Mouse (Mus musculus): Measurements from ENCODE around the gene Ankzf1.

Gene Ankzf1

GRCm38 (mm10) chr1:75187914-75188483, 4.0 kb upstream of the Ankzf1 start:
- no peak for DNase-seq (ENCODE audit: low spot score in 2 of 2)

DNA sequence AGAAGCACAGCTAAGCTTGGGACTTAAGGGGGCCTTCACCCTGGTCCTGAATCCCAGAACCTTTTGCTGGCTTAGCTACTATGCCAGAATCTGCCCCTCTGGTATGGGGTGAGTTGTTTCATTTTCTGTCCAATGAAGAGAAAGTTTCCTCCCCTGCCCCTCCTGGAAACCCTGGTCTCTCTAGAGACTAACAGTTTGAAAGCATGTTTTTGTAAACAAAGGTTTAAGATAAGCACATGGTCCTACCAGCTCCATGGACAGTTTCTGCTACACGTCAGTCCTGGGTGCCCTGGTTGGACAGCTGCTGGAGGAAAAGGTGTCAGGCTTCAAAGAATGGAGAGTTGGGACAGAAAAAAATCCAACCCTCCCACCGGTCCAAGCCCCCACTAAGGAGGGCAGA, 1.4 kb upstream of the Ankzf1 start:
- peak in 1 of 2 experiments; percentile 31 for DNase-seq (ENCODE audit: low spot score in 2 of 2)

GRCm38 (mm10) chr1:75191258-75191621, 711 bp upstream of the Ankzf1 start:
- DNase-seq (ENCODE audit: low spot score in 2 of 2), result peak in 1 of 2 experiments; percentile 48

GRCm38 (mm10) chr1:75192452-75192851, 501 bp downstream of the Ankzf1 start:
- DNase-seq (ENCODE audit: low spot score in 2 of 2), result peak; percentile 46 to 58

GRCm38 (mm10) chr1:75201236-75201635, 9.3 kb downstream of the Ankzf1 start:
- no peak for DNase-seq (ENCODE audit: low spot score in 2 of 2)

GRCm38 (mm10) chr1:75208967-75209678, 17.2 kb downstream of the Ankzf1 start:
- DNase-seq (ENCODE audit: low spot score in 2 of 2), result peak; percentile 61 to 70

- DNase-seq (ENCODE audit: low spot score in 2 of 2), result peak; percentile 96 to 98
Measured at GRCm38 (mm10) chr1:75210136-75211087, 18.5 kb downstream of the Ankzf1 start, which contains the start of the genes Glb1l and Stk16. Glb1l (minus strand) TSS chr1:75210813. Stk16 (plus strand) TSS chr1:75210838.

GRCm38 (mm10) chr1:75211141-75211708, 19.3 kb downstream of the Ankzf1 start:
- no peak for DNase-seq (ENCODE audit: low spot score in 2 of 2)

- peak in 1 of 2 experiments; percentile 31 for DNase-seq (ENCODE audit: low spot score in 2 of 2)
Measured at GRCm38 (mm10) chr1:75212542-75212941, 20.6 kb downstream of the Ankzf1 start.

- peak in 1 of 2 experiments; percentile 45 for DNase-seq (ENCODE audit: low spot score in 2 of 2)
Measured at GRCm38 (mm10) chr1:75213096-75213495, 21.1 kb downstream of the Ankzf1 start.

DNA sequence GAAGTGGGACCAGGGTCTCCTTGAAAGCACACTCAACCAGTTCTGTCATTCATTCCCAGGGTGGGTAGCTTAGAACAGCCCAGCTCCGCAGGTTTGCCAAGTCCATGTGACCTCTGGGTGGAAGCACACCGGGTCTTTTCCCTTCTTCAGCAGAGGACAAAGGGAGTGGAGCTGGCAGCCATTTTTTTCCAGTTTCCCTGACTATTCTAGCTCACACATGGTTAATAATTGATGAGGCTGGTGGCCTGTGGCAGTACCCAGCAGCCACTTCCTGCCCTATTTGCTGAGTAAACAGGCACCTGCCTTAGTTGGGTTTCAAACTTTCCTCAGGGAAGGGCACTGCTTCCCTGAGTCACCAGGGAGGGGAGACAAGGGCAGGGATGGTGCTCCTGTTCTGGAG, 22.5 kb downstream of the Ankzf1 start:
- DNase-seq (ENCODE audit: low spot score in 2 of 2), result no peak

- DNase-seq (ENCODE audit: low spot score in 2 of 2), result no peak
Measured at GRCm38 (mm10) chr1:75214886-75215285, 22.9 kb downstream of the Ankzf1 start.

DNA sequence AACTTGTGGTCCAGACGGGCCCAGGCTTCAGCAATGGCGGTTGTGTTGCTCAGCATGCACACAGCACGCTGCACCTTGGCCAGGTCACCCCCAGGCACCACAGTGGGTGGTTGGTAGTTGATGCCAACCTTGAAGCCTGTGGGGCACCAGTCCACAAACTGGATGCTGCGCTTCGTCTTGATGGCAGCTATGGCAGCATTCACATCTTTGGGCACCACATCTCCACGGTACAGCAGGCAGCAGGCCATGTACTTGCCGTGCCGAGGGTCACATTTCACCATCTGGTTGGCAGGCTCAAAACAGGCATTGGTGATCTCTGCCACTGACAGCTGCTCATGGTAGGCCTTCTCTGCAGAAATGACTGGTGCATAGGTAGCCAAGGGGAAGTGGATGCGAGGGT, 23.8 kb downstream of the Ankzf1 start:
- no peak for DNase-seq (ENCODE audit: low spot score in 2 of 2)

GRCm38 (mm10) chr1:75216797-75217585, 25.0 kb downstream of the Ankzf1 start:
- DNase-seq (ENCODE audit: low spot score in 2 of 2), result peak; percentile 52 to 70

GRCm38 (mm10) chr1:75217893-75218226, 25.9 kb downstream of the Ankzf1 start:
- no peak for DNase-seq (ENCODE audit: low spot score in 2 of 2)

DNA sequence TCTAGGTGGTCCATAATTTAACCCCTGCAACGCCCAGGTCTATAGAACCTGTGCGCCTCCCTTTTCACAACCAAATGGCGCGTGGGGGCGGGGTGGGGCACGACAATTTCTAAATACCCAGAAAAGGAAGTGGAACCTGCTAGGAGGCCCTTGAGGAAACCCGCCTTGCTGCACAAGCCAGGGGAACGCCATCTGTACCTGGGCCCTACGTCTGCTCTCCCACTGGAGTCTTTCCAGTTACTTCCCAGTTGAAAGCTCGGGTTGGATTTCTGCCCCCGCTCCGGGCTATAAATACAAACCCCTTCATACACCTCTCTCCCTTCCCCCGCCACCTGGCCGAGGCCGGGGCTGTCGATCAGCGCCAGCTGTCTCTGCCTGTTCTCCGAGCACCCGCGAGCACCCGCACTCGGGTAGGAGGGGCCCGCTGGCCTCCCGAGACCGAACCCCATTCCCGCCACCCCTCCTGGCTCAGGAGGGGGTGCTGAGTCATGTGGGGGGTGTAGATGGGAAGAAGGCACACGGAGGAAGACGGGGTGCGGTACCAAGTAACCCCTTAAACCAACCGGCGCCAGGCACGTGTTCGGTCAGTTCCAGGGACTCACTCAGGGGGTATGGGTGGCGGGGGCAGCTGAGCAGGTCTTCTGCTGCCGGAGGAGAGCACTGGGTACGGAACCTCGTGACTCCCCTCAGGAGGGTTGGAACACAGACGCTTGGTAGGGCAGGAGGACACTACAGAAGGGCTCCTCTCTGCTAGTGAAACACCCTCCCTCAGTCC, 26.5 kb downstream of the Ankzf1 start:
- DNase-seq (ENCODE audit: low spot score in 2 of 2), result peak; percentile 76 to 85

- peak; percentile 98 to 99 for DNase-seq (ENCODE audit: low spot score in 2 of 2)
Measured at GRCm38 (mm10) chr1:75219078-75219477, 27.1 kb downstream of the Ankzf1 start.

GRCm38 (mm10) chr1:75219531-75219930, 27.6 kb downstream of the Ankzf1 start, which contains the start of gene Tuba4a:
Tuba4a (minus strand) TSS chr1:75219865.
- peak in 1 of 2 experiments; percentile 61 for DNase-seq (ENCODE audit: low spot score in 2 of 2)

- no peak for DNase-seq (ENCODE audit: low spot score in 2 of 2)
Measured at GRCm38 (mm10) chr1:75221538-75221937, 29.6 kb downstream of the Ankzf1 start.

GRCm38 (mm10) chr1:75222926-75223325, 31.0 kb downstream of the Ankzf1 start:
- no peak for DNase-seq (ENCODE audit: low spot score in 2 of 2)
